Mouse (Mus musculus) midbrain, embryonic 16.5 days (tissue): ENCODE measurements around the gene Gm30191. TPM values are rescaled to one million over a fixed set of nuclear protein-coding genes. Genes with fewer than 3 reads are reported as not detected.
"Not testable (repeated sequence)": the region's sequence is repeated elsewhere in the genome, so short reads cannot be mapped to it uniquely, and the experiment has no call there.

Source experiments
- ATAC-seq: fragments of 200-750 bp; cut with Nextera tagmentation; 2 replicates; pipeline ENCODE4 v1.8.0; 2017; ENCODE audit warnings: moderate TSS enrichment
- H3K27ac ChIP-seq: fragments of 300-500 bp; sonication (generic); 2 replicates; pipeline ENCODE4 v1.5.1; 2014; ENCODE audit warnings: mild to moderate bottlenecking, low read length, mixed read lengths
- H3K27me3 ChIP-seq: fragments of 300-500 bp; sonication (generic); 2 replicates; pipeline ENCODE4 v1.6.1; 2014; ENCODE audit warnings: low read depth, low read length, mixed read lengths; ENCODE audit not compliant: control insufficient read depth, insufficient read depth
- H3K36me3 ChIP-seq: fragments of 300-500 bp; sonication (generic); 2 replicates; pipeline ENCODE4 v1.6.1; 2014; ENCODE audit warnings: mild to moderate bottlenecking, low read length, moderate library complexity, mixed read lengths; ENCODE audit not compliant: control insufficient read depth, insufficient read depth
- H3K4me1 ChIP-seq: fragments of 300-500 bp; sonication (generic); 2 replicates; pipeline ENCODE4 v1.6.1; 2014; ENCODE audit warnings: mild to moderate bottlenecking, low read length, mixed read lengths; ENCODE audit not compliant: control insufficient read depth, insufficient read depth
- H3K4me2 ChIP-seq: fragments of 300-500 bp; sonication (generic); 2 replicates; pipeline ENCODE4 v1.6.1; 2014; ENCODE audit warnings: mild to moderate bottlenecking, low read length, mixed read lengths
- H3K4me3 ChIP-seq: fragments of 300-500 bp; sonication (generic); 2 replicates; pipeline ENCODE4 v1.5.1; 2014; ENCODE audit warnings: low read depth, mild to moderate bottlenecking, low read length, moderate library complexity, mixed read lengths
- H3K9ac ChIP-seq: fragments of 300-500 bp; sonication (generic); 2 replicates; pipeline ENCODE4 v1.6.1; 2014; ENCODE audit warnings: low read depth, low read length, mixed read lengths
- H3K9me3 ChIP-seq: fragments of 300-500 bp; sonication (generic); replicated peaks from 2 replicates; pipeline ENCODE4 v1.6.1; 2014; ENCODE audit warnings: mild to moderate bottlenecking, low read length, mixed read lengths; ENCODE audit not compliant: control insufficient read depth, poor library complexity, severe bottlenecking
- WGBS: fragments of 180-500 bp; shearing (Covaris S2); extraction: QIAGEN DNeasy Blood & Tissue Kit; methylation state at CpG from one replicate; pipeline ENCODE4 v1.1.7; 2014; 5-methylcytosine and 5-hydroxymethylcytosine counted together
- polyA plus RNA-seq: library from polyadenylated mRNA; unstranded; fragments of >200 nt; fragmentation: Nextera tagmentation; extraction: Ambion mirVana; gene quantifications from 2 replicates; pipeline ENCODE4 v1.2.1, GENCODE M21; 2015

Gm30191 gene
- polyA plus RNA-seq, 1 experiment from 2014 or later = not detected

DNA sequence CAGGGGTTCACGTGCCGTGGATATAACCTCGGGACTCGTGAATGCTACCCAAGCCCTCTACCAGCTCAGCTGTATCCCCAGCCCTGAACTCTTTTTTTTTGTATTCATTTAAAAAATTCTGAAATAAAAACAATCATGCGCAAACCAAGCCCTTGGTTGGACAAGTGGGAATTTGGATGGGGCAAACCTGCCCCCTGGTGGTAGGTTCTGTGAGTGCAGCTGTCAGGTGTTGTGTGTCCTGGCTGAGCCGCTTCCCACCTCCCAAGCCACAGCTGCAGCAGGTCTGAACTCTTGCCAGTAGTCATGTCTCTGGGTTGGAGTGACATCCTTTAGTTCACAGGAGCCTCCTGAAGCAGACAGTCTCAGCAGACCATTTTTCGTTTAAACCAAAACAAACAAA is 45.3 kb downstream of the Gm30191 start:
- 20% methylated on average over 7 of the region's 7 CpGs for WGBS
- Histone ChIP-seq H3K9me3 (no peaks in the 10 kb centered on the region), H3K36me3 (no peaks in the 10 kb centered on the region), H3K27ac (no peak overlapping the region), H3K4me1 (peaks cover 8% of the 10 kb centered on the region), H3K4me3 (no peak overlapping the region), H3K9ac (no peak overlapping the region), H3K27me3 (no peaks in the 10 kb centered on the region), H3K4me2 (no peak overlapping the region)
- no peak for ATAC-seq

- no peak overlapping the region for H3K4me3 ChIP-seq
- H3K9me3 ChIP-seq = no peaks in the 10 kb centered on the region
- 73% methylated on average over 18 of the region's 18 CpGs for WGBS
- peaks cover 8% of the 10 kb centered on the region for H3K4me1 ChIP-seq
- ATAC-seq = no peak
- no peak overlapping the region for H3K4me2 ChIP-seq
- H3K9ac ChIP-seq = no peak overlapping the region
- no peak overlapping the region for H3K27ac ChIP-seq
- no peaks in the 10 kb centered on the region for H3K27me3 ChIP-seq
- no peaks in the 10 kb centered on the region for H3K36me3 ChIP-seq
These were observed 46.4 kb downstream of the Gm30191 start for GRCm38 (mm10) chr4:134293061-134293691.

- WGBS = 75% methylated on average over 9 of the region's 9 CpGs
These were observed 47.0 kb downstream of the Gm30191 start for GRCm38 (mm10) chr4:134293692-134294163.

DNA sequence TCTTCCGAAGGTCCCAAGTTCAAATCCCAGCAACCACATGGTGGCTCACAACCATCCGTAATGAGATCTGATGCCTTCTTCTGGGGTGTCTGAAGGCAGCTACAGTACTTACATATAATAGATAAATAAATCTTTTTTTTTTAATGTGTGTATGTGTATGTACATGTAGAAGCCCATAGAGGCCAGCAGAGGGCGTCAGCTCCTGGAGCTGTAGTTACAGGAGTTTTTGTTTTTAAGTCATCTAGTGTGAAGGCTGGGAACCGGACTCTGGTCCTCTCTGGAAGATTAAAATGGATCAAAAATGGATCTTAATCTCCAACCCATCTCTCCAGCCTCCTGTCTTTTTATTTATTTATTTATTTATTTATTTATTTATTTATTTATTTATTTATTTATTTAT is 49.4 kb downstream of the Gm30191 start:
- H3K4me1 ChIP-seq, H3K36me3 ChIP-seq, H3K9ac ChIP-seq, H3K9me3 ChIP-seq, H3K4me3 ChIP-seq, H3K27ac ChIP-seq, H3K27me3 ChIP-seq, H3K4me2 ChIP-seq, ATAC-seq: not testable (repeated sequence)
- 91% methylated on average over 4 of the region's 4 CpGs for WGBS

More at GRCm38 (mm10) chr4:134293692-134294163, 47.0 kb downstream of the Gm30191 start:
- Histone ChIP-seq H3K27me3 (no peaks in the 10 kb centered on the region), H3K36me3 (no peaks in the 10 kb centered on the region), H3K9me3 (no peaks in the 10 kb centered on the region), H3K27ac (no peak overlapping the region), H3K4me3 (no peak overlapping the region), H3K9ac (no peak overlapping the region), H3K4me1 (peaks cover 2% of the 10 kb centered on the region), H3K4me2 (no peak overlapping the region)
- ATAC-seq = no peak

GRCm38 (mm10) chr4:134296523-134296922 is 49.8 kb downstream of the Gm30191 start:
- ATAC-seq = no peak
- no peak overlapping the region for H3K4me2 ChIP-seq
- H3K27ac ChIP-seq = no peak overlapping the region
- WGBS = 92% methylated on average over 4 of the region's 4 CpGs
- no peak overlapping the region for H3K4me3 ChIP-seq
- H3K36me3 ChIP-seq = no peaks in the 10 kb centered on the region
- H3K27me3 ChIP-seq = no peaks in the 10 kb centered on the region
- no peak overlapping the region for H3K9ac ChIP-seq
- no peaks in the 10 kb centered on the region for H3K4me1 ChIP-seq
- no peaks in the 10 kb centered on the region for H3K9me3 ChIP-seq

GRCm38 (mm10) chr4:134297369-134297768 is 50.6 kb downstream of the Gm30191 start:
- Histone ChIP-seq H3K27ac (no peak overlapping the region), H3K4me1 (no peaks in the 10 kb centered on the region), H3K4me3 (no peak overlapping the region), H3K9ac (no peak overlapping the region), H3K36me3 (no peaks in the 10 kb centered on the region), H3K9me3 (no peaks in the 10 kb centered on the region), H3K27me3 (no peaks in the 10 kb centered on the region), H3K4me2 (no peak overlapping the region)
- no peak for ATAC-seq
- 95% methylated on average over 8 of the region's 8 CpGs for WGBS

DNA sequence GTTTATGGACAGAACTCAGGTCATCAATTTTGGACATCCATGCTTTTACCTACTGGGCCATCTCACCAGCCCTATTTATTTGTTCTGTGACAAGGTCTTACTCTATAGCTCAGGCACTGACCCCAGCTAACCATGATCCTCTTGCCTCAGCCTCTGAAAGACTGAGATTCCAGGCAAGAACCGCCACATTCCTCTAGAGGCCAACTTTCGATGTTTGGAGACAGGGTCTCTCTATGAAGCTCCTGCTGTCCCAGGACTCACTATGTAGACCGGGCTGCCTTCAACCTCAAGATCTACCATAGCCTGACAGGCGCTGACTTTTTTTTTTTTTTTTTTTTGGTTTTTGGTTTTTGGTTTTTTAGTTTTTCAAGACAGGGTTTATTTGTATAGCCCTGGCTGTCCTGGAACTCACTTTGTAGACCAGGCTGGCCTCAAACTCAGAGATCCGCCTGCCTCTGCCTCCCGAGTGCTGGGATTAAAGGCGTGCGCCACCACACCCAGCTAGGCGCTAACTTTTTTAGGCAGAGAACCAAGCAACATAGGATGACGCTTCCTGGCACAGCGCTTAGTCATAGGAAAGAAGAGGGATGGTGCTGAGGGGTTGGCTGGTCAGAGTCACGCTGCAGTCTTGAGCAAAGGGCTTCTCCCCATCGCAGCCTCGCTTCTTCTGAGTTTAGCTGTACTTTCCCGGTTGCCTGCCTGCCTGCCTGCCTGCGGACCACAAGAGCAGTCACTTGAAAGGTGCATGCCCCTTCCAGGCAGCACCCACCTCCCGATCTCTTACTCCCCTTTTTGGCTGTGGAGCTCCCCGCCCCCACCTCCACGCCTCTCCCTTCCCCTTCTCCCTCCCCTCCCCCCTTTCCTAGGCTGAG is 52.1 kb downstream of the Gm30191 start:
- H3K9ac ChIP-seq = no peak overlapping the region
- 76% methylated on average over 19 of the region's 19 CpGs for WGBS
- no peak for ATAC-seq

GRCm38 (mm10) chr4:134299498-134299810 is 52.7 kb downstream of the Gm30191 start:
- Histone ChIP-seq H3K27me3 (no peaks in the 10 kb centered on the region), H3K4me2 (no peak overlapping the region), H3K4me3 (no peak overlapping the region), H3K9ac (no peak overlapping the region), H3K4me1 (no peaks in the 10 kb centered on the region), H3K9me3 (no peaks in the 10 kb centered on the region), H3K27ac (no peak overlapping the region), H3K36me3 (no peaks in the 10 kb centered on the region)
- no peak for ATAC-seq
- WGBS = 68% methylated on average over 4 of the region's 4 CpGs

More for the DNA sequence above, 52.1 kb downstream of the Gm30191 start:
- no peak overlapping the region for H3K4me3 ChIP-seq
- no peaks in the 10 kb centered on the region for H3K9me3 ChIP-seq
- H3K36me3 ChIP-seq = no peaks in the 10 kb centered on the region
- H3K4me1 ChIP-seq = no peaks in the 10 kb centered on the region
- H3K27ac ChIP-seq = no peak overlapping the region
- H3K27me3 ChIP-seq = no peaks in the 10 kb centered on the region
- no peak overlapping the region for H3K4me2 ChIP-seq
